Mouse (Mus musculus) thymus, adult 2 months (tissue): ENCODE measurements around the gene Klf14. TPM values are rescaled to one million over a fixed set of nuclear protein-coding genes. Genes with fewer than 3 reads are reported as not detected.

ENCODE experiments used
- DNase-seq: peaks from one replicate; pipeline ENCODE4 v3.0.0; 2021
- H3K27ac ChIP-seq: fragments of 200-500 bp; 2 replicates; pipeline ENCODE4 v1.5.1; 2012; ENCODE audit warnings: low read length, control low read depth; ENCODE audit not compliant: control insufficient read depth, insufficient read depth
- H3K27me3 ChIP-seq: fragments of 200-500 bp; 2 replicates; pipeline ENCODE4 v1.6.1; 2012; ENCODE audit warnings: mild to moderate bottlenecking, low read length, moderate library complexity, mixed read lengths; ENCODE audit not compliant: control insufficient read depth, insufficient read depth
- H3K36me3 ChIP-seq: fragments of 200-500 bp; 2 replicates; pipeline ENCODE4 v1.6.1; 2012; ENCODE audit warnings: mild to moderate bottlenecking, low read length, moderate library complexity; ENCODE audit not compliant: control insufficient read depth, insufficient read depth
- H3K4me1 ChIP-seq: fragments of 200-500 bp; replicated peaks from 2 replicates; pipeline ENCODE4 v1.6.1; 2012; ENCODE audit warnings: low read length; ENCODE audit not compliant: control insufficient read depth, insufficient read depth
- H3K4me3 ChIP-seq: fragments of 200-500 bp; 2 replicates; pipeline ENCODE4 v1.5.1; 2012; ENCODE audit warnings: mild to moderate bottlenecking, low read length, control low read depth, moderate library complexity; ENCODE audit not compliant: control insufficient read depth, insufficient read depth
- CTCF ChIP-seq: fragments of 200-500 bp; IDR thresholded peaks from 2 replicates; pipeline ENCODE4 v1.5.1; 2012; ENCODE audit warnings: mild to moderate bottlenecking, control low read depth, low read length, moderate library complexity, borderline replicate concordance; ENCODE audit not compliant: control insufficient read depth, poor library complexity, insufficient read depth; ENCODE audit errors: extremely low read depth
- POLR2A ChIP-seq: fragments of 200-500 bp; IDR thresholded peaks from 2 replicates; pipeline ENCODE4 v1.6.1; 2012; ENCODE audit warnings: mild to moderate bottlenecking, low read length, control low read depth, moderate library complexity; ENCODE audit not compliant: control insufficient read depth, poor library complexity, insufficient read depth; ENCODE audit errors: extremely low read depth
- WGBS: fragments of 180-500 bp; shearing (Covaris S2); methylation state at CpG from one replicate; pipeline ENCODE4 v1.1.7; 2018; 5-methylcytosine and 5-hydroxymethylcytosine counted together
- polyA plus RNA-seq: library from polyadenylated mRNA; depleted of rRNA; stranded (reverse); fragments of >200 nt; gene quantifications from 2 replicates; pipeline ENCODE4 v1.2.3, GENCODE M21; 2012; rRNA removed

The Klf14 gene
- polyA plus RNA-seq, result 0.10 and 0.15 TPM in 2 replicates

GRCm38 (mm10) chr6:30958736-30959540 is at the start of gene Klf14:
TSS of gene Klf14 (minus strand) at chr6:30959078.
- no peak for DNase-seq
- peaks cover 2% of the 10 kb centered on the region for H3K27me3 ChIP-seq

GRCm38 (mm10) chr6:31006111-31006600 is 47.3 kb upstream of the Klf14 start:
- Histone ChIP-seq H3K4me3 (no peak overlapping the region), H3K4me1 (no peaks in the 10 kb centered on the region), H3K27ac (no peak overlapping the region), H3K36me3 (no peaks in the 10 kb centered on the region), H3K27me3 (no peaks in the 10 kb centered on the region)
- DNase-seq, result no peak
- TF ChIP-seq POLR2A, result no peak
- TF ChIP-seq CTCF, result no peak
- 90% methylated on average over 6 of the region's 6 CpGs for WGBS

More at GRCm38 (mm10) chr6:30958736-30959540, at the start of gene Klf14:
- Histone ChIP-seq H3K4me3 (no peak within 1 kb of the TSS), H3K36me3 (no peaks in the 10 kb centered on the region), H3K4me1 (no peaks in the 10 kb centered on the region), H3K27ac (no peak within 1 kb of the TSS)
- 1% methylated on average over 75 of the region's 75 CpGs for WGBS
- TF ChIP-seq POLR2A (no peak), CTCF (no peak)

- DNase-seq, result no peak
- WGBS, result 94% methylated on average over 5 of the region's 5 CpGs
These were observed 27.5 kb upstream of the Klf14 start for GRCm38 (mm10) chr6:30986393-30986792.

GRCm38 (mm10) chr6:30983021-30983420 is 24.1 kb upstream of the Klf14 start:
- Histone ChIP-seq H3K27ac (no peak overlapping the region), H3K4me1 (no peaks in the 10 kb centered on the region), H3K4me3 (no peak overlapping the region), H3K36me3 (no peaks in the 10 kb centered on the region), H3K27me3 (no peaks in the 10 kb centered on the region)
- 77% methylated on average over 4 of the region's 4 CpGs for WGBS
- DNase-seq, result no peak
- TF ChIP-seq POLR2A (no peak), CTCF (no peak)

More at GRCm38 (mm10) chr6:30986393-30986792, 27.5 kb upstream of the Klf14 start:
- no peaks in the 10 kb centered on the region for H3K4me1 ChIP-seq
- TF ChIP-seq POLR2A (no peak), CTCF (no peak)
- no peaks in the 10 kb centered on the region for H3K27me3 ChIP-seq
- no peak overlapping the region for H3K27ac ChIP-seq
- no peaks in the 10 kb centered on the region for H3K36me3 ChIP-seq
- no peak overlapping the region for H3K4me3 ChIP-seq

- Histone ChIP-seq H3K27me3 (no peaks in the 10 kb centered on the region), H3K4me3 (no peak overlapping the region), H3K36me3 (no peaks in the 10 kb centered on the region), H3K4me1 (no peaks in the 10 kb centered on the region), H3K27ac (no peak overlapping the region)
- no peak for TF ChIP-seq POLR2A
- TF ChIP-seq CTCF, result no peak
- WGBS, result 22% methylated on average over 13 of the region's 13 CpGs
- DNase-seq, result no peak
These were observed 23.6 kb upstream of the Klf14 start for GRCm38 (mm10) chr6:30982372-30982980.

GRCm38 (mm10) chr6:30981351-30981750 is 22.5 kb upstream of the Klf14 start:
- Histone ChIP-seq H3K27ac (no peak overlapping the region), H3K4me3 (no peak overlapping the region), H3K27me3 (no peaks in the 10 kb centered on the region), H3K36me3 (no peaks in the 10 kb centered on the region), H3K4me1 (no peaks in the 10 kb centered on the region)
- no peak for DNase-seq
- WGBS, result 90% methylated on average over 5 of the region's 5 CpGs
- TF ChIP-seq POLR2A (no peak), CTCF (no peak)
